Mouse (Mus musculus): Measurements from ENCODE around the gene Grk6. TPM values are rescaled to one million over a fixed set of nuclear protein-coding genes. Genes with fewer than 3 reads are reported as not detected.

Gene Grk6
- total and polyA plus RNA-seq, 3 experiments, result 83.2 to 96.7 TPM; not detected in 1

- TF ChIP-seq ZKSCAN1 (IDR thresholded peaks at IDR 0.05; ENCODE audit: low read depth, low read length) (no peak), SIN3A (IDR thresholded peaks at IDR 0.05; ENCODE audit: low read length) (no peak), NRF1 (IDR thresholded peaks at IDR 0.05; ENCODE audit: insufficient read depth, low read depth, low read length, poor library complexity, severe bottlenecking) (no peak), MYC (IDR thresholded peaks at IDR 0.05; ENCODE audit: low read depth, low read length) (no peak), MAFK (IDR thresholded peaks at IDR 0.05; ENCODE audit: borderline replicate concordance, low read depth, low read length) (no peak), ELF1 (IDR thresholded peaks at IDR 0.05; ENCODE audit: low read depth, low read length) (no peak), POLR2AphosphoS2 (IDR thresholded peaks at IDR 0.05; ENCODE audit: low read length) (no peak), ZNF384 (IDR thresholded peaks at IDR 0.05; ENCODE audit: low read depth, low read length) (no peak), NELFE (IDR thresholded peaks at IDR 0.05; ENCODE audit: low read depth, low read length) (no peak), POLR2A (IDR thresholded peaks at IDR 0.05; ENCODE audit: control insufficient read depth in 1 of 2, insufficient read depth in 1 of 2, low read depth in 1 of 2, low read length in 2 of 2, poor library complexity in 1 of 2) (no peak)
- Histone ChIP-seq H3K4me3 (ENCODE audit: control insufficient read depth in 1 of 2, insufficient read depth in 1 of 2, low read depth in 2 of 2, low read length in 2 of 2) (no peak overlapping the region), H3K9ac (ENCODE audit: control insufficient read depth, low read depth, low read length, poor library complexity, severe bottlenecking) (no peak overlapping the region), H3K79me2 (ENCODE audit: control insufficient read depth, insufficient read depth, low read length, poor library complexity) (peaks cover 15% of the 10 kb centered on the region), H3K9me3 (replicated peaks; ENCODE audit: insufficient read depth, low read length) (no peaks in the 10 kb centered on the region), H3K36me3 (ENCODE audit: control insufficient read depth in 1 of 2, insufficient read depth in 2 of 2, low read length in 2 of 2) (peaks cover 4 to 8% of the 10 kb centered on the region in 2 experiments), H3K27me3 (ENCODE audit: control insufficient read depth in 1 of 2, insufficient read depth in 2 of 2, low read length in 2 of 2) (no peaks in the 10 kb centered on the region), H3K27ac (ENCODE audit: control insufficient read depth, low read depth, low read length) (no peak overlapping the region), H3K4me1 (ENCODE audit: control insufficient read depth in 1 of 2, insufficient read depth in 2 of 2, low read length in 2 of 2) (peaks cover 4 to 15% of the 10 kb centered on the region in 2 experiments)
- DNase-seq (ENCODE audit: low read depth, low spot score), result no peak
Observed at GRCm38 (mm10) chr13:55451785-55452549, 7.1 kb downstream of the Grk6 start.

- H3K36me3 ChIP-seq (ENCODE audit: control insufficient read depth in 1 of 2, insufficient read depth in 2 of 2, low read length in 2 of 2), result peaks cover 0 to 2% of the 10 kb centered on the region in 2 experiments; a peak in 2 of 4 replicates
- no peak for DNase-seq (ENCODE audit: low read depth, low spot score)
- TF ChIP-seq NRF1 (IDR thresholded peaks at IDR 0.05; ENCODE audit: insufficient read depth, low read depth, low read length, poor library complexity, severe bottlenecking) (no peak), MAZ (IDR thresholded peaks at IDR 0.05; ENCODE audit: low read depth, low read length) (no peak), E2F4 (IDR thresholded peaks at IDR 0.05; ENCODE audit: borderline replicate concordance, low read depth, low read length) (no peak), MAX (IDR thresholded peaks at IDR 0.05; ENCODE audit: low read length) (no peak), USF1 (IDR thresholded peaks at IDR 0.05; ENCODE audit: low read depth, low read length) (no peak), ZNF384 (IDR thresholded peaks at IDR 0.05; ENCODE audit: low read depth, low read length) (no peak), CHD2 (IDR thresholded peaks at IDR 0.05; ENCODE audit: low read length) (no peak), MYC (IDR thresholded peaks at IDR 0.05; ENCODE audit: low read depth, low read length) (no peak), JUND (IDR thresholded peaks at IDR 0.05; ENCODE audit: low read depth, low read length) (no peak), SMC3 (IDR thresholded peaks at IDR 0.05; ENCODE audit: low read depth, low read length) (no peak), KAT2A (conservative IDR thresholded peaks at IDR 0.05; ENCODE audit: low read depth, low read length) (no peak), ZKSCAN1 (IDR thresholded peaks at IDR 0.05; ENCODE audit: low read depth, low read length) (no peak), TCF12 (IDR thresholded peaks at IDR 0.05; ENCODE audit: low read depth, low read length) (no peak), TAL1 (IDR thresholded peaks at IDR 0.05; ENCODE audit: low read length) (no peak), MAFK (IDR thresholded peaks at IDR 0.05; ENCODE audit: borderline replicate concordance, low read depth, low read length) (no peak), BHLHE40 (IDR thresholded peaks at IDR 0.05; ENCODE audit: borderline replicate concordance, low read depth, low read length) (no peak), RCOR1 (IDR thresholded peaks at IDR 0.05; ENCODE audit: low read depth, low read length) (no peak)
- no peaks in the 10 kb centered on the region for H3K4me1 ChIP-seq (ENCODE audit: control insufficient read depth in 1 of 2, insufficient read depth in 2 of 2, low read length in 2 of 2)
- H3K27ac ChIP-seq (ENCODE audit: control insufficient read depth, low read depth, low read length), result no peak overlapping the region
- no peaks in the 10 kb centered on the region for H3K79me2 ChIP-seq (ENCODE audit: control insufficient read depth, insufficient read depth, low read length, poor library complexity)
- no peak overlapping the region for H3K4me3 ChIP-seq (ENCODE audit: control insufficient read depth in 1 of 2, insufficient read depth in 1 of 2, low read depth in 2 of 2, low read length in 2 of 2)
- H3K27me3 ChIP-seq (ENCODE audit: control insufficient read depth in 1 of 2, insufficient read depth in 2 of 2, low read length in 2 of 2), result no peaks in the 10 kb centered on the region
- H3K9ac ChIP-seq (ENCODE audit: control insufficient read depth, low read depth, low read length, poor library complexity, severe bottlenecking), result no peak overlapping the region
- H3K9me3 ChIP-seq (replicated peaks; ENCODE audit: insufficient read depth, low read length), result no peaks in the 10 kb centered on the region
Observed at GRCm38 (mm10) chr13:55462965-55463364, 18.1 kb downstream of the Grk6 start.
